Mouse (Mus musculus): ENCODE measurements around the gene Slc35b2. TPM values are rescaled to one million over a fixed set of nuclear protein-coding genes. Genes with fewer than 3 reads are reported as not detected.

Slc35b2 gene
- polyA plus RNA-seq, 1 experiment from 2014 or later, result 79.5 TPM

DNA sequence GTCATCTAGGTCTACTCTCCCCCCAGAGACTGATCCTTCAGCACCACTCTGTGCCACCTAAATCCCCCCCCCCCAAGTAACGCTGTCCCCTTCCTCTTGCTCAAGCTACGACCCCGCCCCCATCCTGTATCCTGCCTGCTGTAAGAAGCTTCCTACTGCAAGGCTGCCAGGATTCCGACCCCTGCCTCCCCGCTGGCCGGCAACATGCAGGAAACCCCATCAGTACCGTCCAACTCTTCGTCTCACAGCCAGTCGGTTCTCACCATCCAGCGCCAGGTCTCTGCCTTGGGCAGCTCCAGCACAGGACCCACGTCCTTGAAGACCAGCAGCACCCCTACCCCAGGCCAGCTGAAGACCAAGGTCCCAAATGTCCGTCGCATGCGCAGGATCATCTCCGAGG is 30.8 kb upstream of the Slc35b2 start:
- no peak for ATAC-seq

DNA sequence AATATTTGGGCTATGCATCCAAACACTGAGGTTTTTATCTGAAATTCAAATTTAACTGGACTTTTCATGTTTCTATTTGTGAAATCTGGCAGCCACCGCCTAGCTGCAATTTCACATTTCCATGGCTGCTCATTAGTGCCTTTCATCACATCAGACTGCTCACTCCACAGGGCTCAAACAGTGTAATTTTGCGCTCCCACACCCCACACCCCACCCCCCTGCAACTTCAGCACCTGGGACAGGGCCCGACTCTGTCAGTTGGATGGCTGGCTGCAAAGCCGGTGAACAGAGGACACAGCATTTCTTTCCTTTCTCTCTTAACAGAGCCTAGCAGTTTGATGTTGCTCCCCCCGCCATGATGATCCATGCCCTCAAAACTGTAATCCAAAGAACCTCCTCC is 27.4 kb upstream of the Slc35b2 start:
- no peak for TF ChIP-seq CTCF (IDR thresholded peaks at IDR 0.05; ENCODE audit: low read depth)
- 14% methylated on average over 5 of the region's 5 CpGs for WGBS
- Histone ChIP-seq H3K4me3 (ENCODE audit: low read depth, low read length) (no peak overlapping the region), H3K9me3 (ENCODE audit: control insufficient read depth) (no peaks in the 10 kb centered on the region), H3K27me3 (replicated peaks; ENCODE audit: control insufficient read depth, insufficient read depth, low read length) (peaks cover 37% of the 10 kb centered on the region), H3K36me3 (ENCODE audit: control insufficient read depth, insufficient read depth) (no peaks in the 10 kb centered on the region), H3K27ac (ENCODE audit: low read depth, low read length) (no peak overlapping the region), H3K9ac (ENCODE audit: low read depth, low read length) (no peak overlapping the region), H3K4me1 (replicated peaks; ENCODE audit: control insufficient read depth, insufficient read depth, low read length) (no peaks in the 10 kb centered on the region), H3K4me2 (replicated peaks; ENCODE audit: low read depth) (no peak overlapping the region)
- no peak for ATAC-seq

More for the DNA sequence above, 30.8 kb upstream of the Slc35b2 start:
- H3K9ac ChIP-seq (ENCODE audit: low read depth, low read length), result no peak overlapping the region
- H3K4me2 ChIP-seq (replicated peaks; ENCODE audit: low read depth), result no peak overlapping the region
- H3K36me3 ChIP-seq (ENCODE audit: control insufficient read depth, insufficient read depth), result no peaks in the 10 kb centered on the region
- no peaks in the 10 kb centered on the region for H3K9me3 ChIP-seq (ENCODE audit: control insufficient read depth)
- WGBS, result 48% methylated on average over 15 of the region's 15 CpGs
- H3K27me3 ChIP-seq (replicated peaks; ENCODE audit: control insufficient read depth, insufficient read depth, low read length), result peaks cover 50% of the 10 kb centered on the region
- H3K4me3 ChIP-seq (ENCODE audit: low read depth, low read length), result no peak overlapping the region
- no peak for TF ChIP-seq CTCF (IDR thresholded peaks at IDR 0.05; ENCODE audit: low read depth)
- no peaks in the 10 kb centered on the region for H3K4me1 ChIP-seq (replicated peaks; ENCODE audit: control insufficient read depth, insufficient read depth, low read length)
- no peak overlapping the region for H3K27ac ChIP-seq (ENCODE audit: low read depth, low read length)

DNA sequence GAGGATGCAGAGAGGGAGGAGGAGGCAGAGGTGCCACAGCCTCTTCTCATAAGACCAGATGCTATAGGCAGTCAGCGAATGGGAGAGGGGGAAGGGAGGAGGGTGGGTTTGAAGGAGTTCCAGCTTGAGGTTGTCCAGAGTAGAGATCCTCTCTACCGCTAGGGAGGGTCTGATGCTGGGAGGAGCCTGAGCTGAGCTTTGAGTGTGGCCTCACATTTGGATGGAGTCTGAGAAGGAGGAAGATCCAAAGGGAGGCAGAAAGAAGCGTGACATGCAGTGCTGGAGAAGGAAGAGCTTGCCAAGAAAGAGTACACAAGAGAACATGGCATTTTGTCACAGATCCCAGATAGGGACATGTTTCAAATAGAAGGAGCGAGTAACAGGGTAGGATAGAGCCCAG is 25.3 kb upstream of the Slc35b2 start:
- no peak overlapping the region for H3K4me2 ChIP-seq (replicated peaks; ENCODE audit: low read depth)
- no peak overlapping the region for H3K4me3 ChIP-seq (ENCODE audit: low read depth, low read length)
- H3K9me3 ChIP-seq (ENCODE audit: control insufficient read depth), result no peaks in the 10 kb centered on the region
- H3K4me1 ChIP-seq (replicated peaks; ENCODE audit: control insufficient read depth, insufficient read depth, low read length), result no peaks in the 10 kb centered on the region
- H3K9ac ChIP-seq (ENCODE audit: low read depth, low read length), result no peak overlapping the region
- no peaks in the 10 kb centered on the region for H3K36me3 ChIP-seq (ENCODE audit: control insufficient read depth, insufficient read depth)
- peaks cover 36% of the 10 kb centered on the region for H3K27me3 ChIP-seq (replicated peaks; ENCODE audit: control insufficient read depth, insufficient read depth, low read length)
- no peak for TF ChIP-seq CTCF (IDR thresholded peaks at IDR 0.05; ENCODE audit: low read depth)
- 45% methylated on average over 4 of the region's 4 CpGs for WGBS
- H3K27ac ChIP-seq (ENCODE audit: low read depth, low read length), result no peak overlapping the region
- no peak for ATAC-seq

DNA sequence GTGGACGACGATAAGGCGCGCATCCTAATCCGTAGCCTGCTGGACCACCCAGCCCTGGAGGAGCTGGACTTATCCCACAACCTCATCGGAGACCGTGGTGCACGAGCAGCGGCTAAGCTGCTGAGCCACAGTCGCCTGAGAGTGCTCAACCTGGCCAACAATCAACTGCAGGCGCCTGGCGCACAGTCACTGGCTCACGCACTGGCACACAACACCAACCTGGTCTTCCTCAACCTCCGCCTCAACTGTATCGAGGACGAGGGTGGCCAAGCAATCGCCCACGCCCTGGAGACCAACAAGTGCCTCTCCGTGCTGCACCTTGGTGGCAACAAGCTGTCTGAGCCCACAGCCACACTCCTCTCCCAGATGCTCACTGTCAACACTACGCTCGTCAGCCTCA is 24.0 kb upstream of the Slc35b2 start:
- Histone ChIP-seq H3K9ac (ENCODE audit: low read depth, low read length) (no peak overlapping the region), H3K4me1 (replicated peaks; ENCODE audit: control insufficient read depth, insufficient read depth, low read length) (no peaks in the 10 kb centered on the region), H3K4me3 (ENCODE audit: low read depth, low read length) (no peak overlapping the region), H3K27me3 (replicated peaks; ENCODE audit: control insufficient read depth, insufficient read depth, low read length) (peaks cover 47% of the 10 kb centered on the region), H3K9me3 (ENCODE audit: control insufficient read depth) (no peaks in the 10 kb centered on the region), H3K36me3 (ENCODE audit: control insufficient read depth, insufficient read depth) (no peaks in the 10 kb centered on the region), H3K4me2 (replicated peaks; ENCODE audit: low read depth) (no peak overlapping the region), H3K27ac (ENCODE audit: low read depth, low read length) (no peak overlapping the region)
- WGBS, result 76% methylated on average over 21 of the region's 21 CpGs
- no peak for TF ChIP-seq CTCF (IDR thresholded peaks at IDR 0.05; ENCODE audit: low read depth)
- ATAC-seq, result no peak

DNA sequence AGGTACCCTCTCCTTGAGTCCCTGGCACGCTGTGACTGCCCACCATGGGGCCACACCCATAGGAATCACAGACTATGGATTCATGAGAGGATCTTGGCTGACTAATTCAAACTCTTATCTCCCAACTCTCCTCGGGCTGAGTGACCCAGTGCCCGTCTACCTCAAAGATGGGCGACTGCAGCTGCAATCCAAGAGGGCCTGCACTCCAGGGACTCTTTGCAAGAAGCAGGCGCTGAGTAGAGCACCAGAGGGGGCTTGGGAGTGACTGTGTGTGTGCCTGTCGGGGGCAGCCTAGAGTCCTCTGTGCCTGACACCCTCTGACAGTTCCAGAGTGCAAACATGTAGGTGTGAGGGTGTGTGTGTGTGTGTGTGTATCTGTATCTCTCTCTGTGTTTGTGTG is 21.5 kb upstream of the Slc35b2 start:
- ATAC-seq, result no peak
- Histone ChIP-seq H3K36me3 (ENCODE audit: control insufficient read depth, insufficient read depth) (peaks cover 3% of the 10 kb centered on the region; the same call in 1 of the 2 replicates), H3K4me2 (replicated peaks; ENCODE audit: low read depth) (no peak overlapping the region), H3K27me3 (replicated peaks; ENCODE audit: control insufficient read depth, insufficient read depth, low read length) (peaks cover 54% of the 10 kb centered on the region), H3K9me3 (ENCODE audit: control insufficient read depth) (no peaks in the 10 kb centered on the region), H3K27ac (ENCODE audit: low read depth, low read length) (no peak overlapping the region), H3K9ac (ENCODE audit: low read depth, low read length) (no peak overlapping the region), H3K4me1 (replicated peaks; ENCODE audit: control insufficient read depth, insufficient read depth, low read length) (no peaks in the 10 kb centered on the region), H3K4me3 (ENCODE audit: low read depth, low read length) (no peak overlapping the region)
- TF ChIP-seq CTCF (IDR thresholded peaks at IDR 0.05; ENCODE audit: low read depth), result no peak
- 22% methylated on average over 6 of the region's 6 CpGs for WGBS

DNA sequence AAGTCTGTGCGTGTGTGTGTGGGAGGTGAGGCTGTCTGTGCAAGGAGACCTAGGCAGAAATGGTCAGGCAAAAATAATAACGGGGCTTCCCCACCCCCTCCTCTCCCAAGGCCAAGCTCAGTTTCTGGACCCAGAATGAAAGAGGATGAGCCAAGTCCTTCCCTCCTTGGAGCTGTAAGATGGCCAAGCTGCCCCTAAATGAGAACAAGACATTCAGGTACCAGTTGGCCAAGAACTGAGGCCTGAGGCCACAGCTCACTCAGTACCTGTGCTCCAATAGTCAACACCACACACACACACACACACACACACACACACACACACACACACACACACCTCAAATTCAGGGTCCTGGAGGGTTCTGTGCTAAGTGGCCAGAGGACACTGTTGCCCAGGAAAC is 21.0 kb upstream of the Slc35b2 start:
- no peaks in the 10 kb centered on the region for H3K4me1 ChIP-seq (replicated peaks; ENCODE audit: control insufficient read depth, insufficient read depth, low read length)
- no peak overlapping the region for H3K4me3 ChIP-seq (ENCODE audit: low read depth, low read length)
- no peak overlapping the region for H3K4me2 ChIP-seq (replicated peaks; ENCODE audit: low read depth)
- peaks cover 3% of the 10 kb centered on the region; the same call in 1 of the 2 replicates for H3K36me3 ChIP-seq (ENCODE audit: control insufficient read depth, insufficient read depth)
- TF ChIP-seq CTCF (IDR thresholded peaks at IDR 0.05; ENCODE audit: low read depth), result no peak
- no peak overlapping the region for H3K9ac ChIP-seq (ENCODE audit: low read depth, low read length)
- ATAC-seq, result no peak
- H3K27me3 ChIP-seq (replicated peaks; ENCODE audit: control insufficient read depth, insufficient read depth, low read length), result peaks cover 59% of the 10 kb centered on the region
- no peak overlapping the region for H3K27ac ChIP-seq (ENCODE audit: low read depth, low read length)
- H3K9me3 ChIP-seq (ENCODE audit: control insufficient read depth), result no peaks in the 10 kb centered on the region
- WGBS, result 59% methylated on average over 2 of the region's 2 CpGs

DNA sequence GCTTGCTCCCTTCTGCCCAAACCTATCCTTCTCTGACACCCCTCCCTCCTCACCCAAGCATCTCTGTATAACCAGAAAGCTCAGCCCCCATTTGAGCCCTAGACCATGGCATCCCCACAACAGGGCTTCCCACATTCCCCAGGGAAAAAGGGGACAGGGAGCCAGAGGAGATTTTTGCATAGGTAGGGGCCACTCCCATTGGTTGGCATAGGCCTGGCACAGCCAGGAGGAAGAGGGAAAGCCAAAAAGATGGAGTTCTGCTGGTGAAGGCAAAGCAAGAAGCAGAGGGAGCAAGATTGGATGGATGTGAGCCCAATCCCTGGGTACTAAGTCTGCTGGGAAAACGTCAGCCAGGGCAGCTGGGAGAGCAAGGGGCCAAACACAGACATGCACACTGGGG is 20.6 kb upstream of the Slc35b2 start:
- no peak for TF ChIP-seq CTCF (IDR thresholded peaks at IDR 0.05; ENCODE audit: low read depth)
- ATAC-seq, result no peak
- Histone ChIP-seq H3K9ac (ENCODE audit: low read depth, low read length) (no peak overlapping the region), H3K4me3 (ENCODE audit: low read depth, low read length) (no peak overlapping the region), H3K27ac (ENCODE audit: low read depth, low read length) (no peak overlapping the region), H3K36me3 (ENCODE audit: control insufficient read depth, insufficient read depth) (peaks cover 3% of the 10 kb centered on the region; the same call in 1 of the 2 replicates), H3K27me3 (replicated peaks; ENCODE audit: control insufficient read depth, insufficient read depth, low read length) (peaks cover 63% of the 10 kb centered on the region), H3K4me2 (replicated peaks; ENCODE audit: low read depth) (no peak overlapping the region), H3K9me3 (ENCODE audit: control insufficient read depth) (no peaks in the 10 kb centered on the region), H3K4me1 (replicated peaks; ENCODE audit: control insufficient read depth, insufficient read depth, low read length) (no peaks in the 10 kb centered on the region)
- WGBS, result 65% methylated on average over 1 of the region's 1 CpGs

Data from intestine, postnatal 0 days (tissue).